Mouse (Mus musculus) thymus, adult 2 months (tissue): ENCODE measurements around the gene Rasgrp2.

Experiments
- CTCF ChIP-seq: fragments of 200-500 bp; IDR thresholded peaks from 2 replicates; pipeline ENCODE4 v1.5.1; 2012; ENCODE audit warnings: mild to moderate bottlenecking, control low read depth, low read length, moderate library complexity, borderline replicate concordance; ENCODE audit not compliant: control insufficient read depth, poor library complexity, insufficient read depth; ENCODE audit errors: extremely low read depth
- POLR2A ChIP-seq: fragments of 200-500 bp; IDR thresholded peaks from 2 replicates; pipeline ENCODE4 v1.6.1; 2012; ENCODE audit warnings: mild to moderate bottlenecking, low read length, control low read depth, moderate library complexity; ENCODE audit not compliant: control insufficient read depth, poor library complexity, insufficient read depth; ENCODE audit errors: extremely low read depth

DNA sequence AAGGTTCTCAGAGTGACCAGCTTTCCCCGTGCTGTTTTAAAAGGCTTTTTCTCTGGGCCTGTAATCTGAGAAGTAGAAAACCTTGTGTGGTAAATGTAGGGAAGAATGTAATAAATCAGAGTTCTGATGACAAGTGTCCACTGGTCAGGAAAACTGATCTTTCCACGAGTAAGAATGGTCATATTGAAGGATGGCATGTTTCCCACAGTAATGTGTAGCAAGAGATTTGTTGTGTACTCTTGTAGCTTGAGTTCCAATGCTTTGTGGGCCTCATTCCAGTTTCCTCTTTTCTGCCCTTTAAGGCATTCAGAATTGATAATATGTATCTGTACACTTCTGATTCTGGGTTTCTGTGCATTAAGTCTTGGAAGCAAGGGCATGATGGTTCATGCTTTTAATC lies 34.3 kb upstream of the Rasgrp2 start:
- TF ChIP-seq CTCF (no peak), POLR2A (no peak)
